Mouse (Mus musculus): Measurements from ENCODE around the gene Olfr1195. TPM values are rescaled to one million over a fixed set of nuclear protein-coding genes. Genes with fewer than 3 reads are reported as not detected.

Olfr1195 gene
- polyA plus RNA-seq (2021; fragmentation: Nextera tagmentation) = not detected in 2 replicates
- long read RNA-seq, experiment 1 = 0 reads
- long read RNA-seq, experiment 2 = 0 reads

GRCm38 (mm10) chr2:88689087-88689486 is at the start of gene Olfr1195:
Olfr1195 (minus strand) TSS chr2:88689187.

GRCm38 (mm10) chr2:88732266-88732665 is 43.3 kb upstream of the Olfr1195 start, which contains the start of gene Olfr1197:
Olfr1197 (minus strand) TSS chr2:88732366.

GRCm38 (mm10) chr2:88704497-88704896 is 15.5 kb upstream of the Olfr1195 start, which contains the start of gene Olfr1196:
Olfr1196 (minus strand) TSS chr2:88704597.

GRCm38 (mm10) chr2:88675328-88675727 is 13.7 kb downstream of the Olfr1195 start, which contains the start of gene Olfr1193:
Olfr1193 (plus strand) TSS chr2:88675628.

GRCm38 (mm10) chr2:88648209-88648608 is 40.8 kb downstream of the Olfr1195 start, which contains the start of gene Olfr1192-ps1:
Olfr1192-ps1 (plus strand) TSS chr2:88648509.

GRCm38 (mm10) chr2:88640242-88640641 is 48.7 kb downstream of the Olfr1195 start, which contains the start of gene Olfr1191-ps1:
Olfr1191-ps1 (plus strand) TSS chr2:88640542.

Other genes with a start within 250 kb of the Olfr1195 start
- gene Gm13757, start 240.1 kb downstream of the Olfr1195 start, polyA plus RNA-seq (2021; fragmentation: Nextera tagmentation) = not detected in 2 replicates
- gene Olfr1183, start 234.3 kb downstream of the Olfr1195 start, polyA plus RNA-seq (2021; fragmentation: Nextera tagmentation) = 0.01 TPM in 1 of 2 replicates, not detected in the other
- gene Olfr1184, start 205.6 kb downstream of the Olfr1195 start, polyA plus RNA-seq (2021; fragmentation: Nextera tagmentation) = not detected in 2 replicates
- not detected in 2 replicates for gene Olfr1185-ps1, start 195.9 kb downstream of the Olfr1195 start, polyA plus RNA-seq (2021; fragmentation: Nextera tagmentation)
- gene Olfr1186, start 170.6 kb downstream of the Olfr1195 start, polyA plus RNA-seq (2021; fragmentation: Nextera tagmentation) = not detected in 2 replicates
- not detected in 2 replicates for gene Olfr1188, start 132.3 kb downstream of the Olfr1195 start, polyA plus RNA-seq (2021; fragmentation: Nextera tagmentation)
- gene Olfr1189, start 102.7 kb downstream of the Olfr1195 start, polyA plus RNA-seq (2021; fragmentation: Nextera tagmentation) = not detected in 2 replicates
- gene Olfr1191-ps1, start 48.6 kb downstream of the Olfr1195 start, polyA plus RNA-seq (2021; fragmentation: Nextera tagmentation) = not detected in 2 replicates
- gene Olfr1192-ps1, start 40.7 kb downstream of the Olfr1195 start, polyA plus RNA-seq (2021; fragmentation: Nextera tagmentation) = not detected in 2 replicates
- gene Olfr1193, start 13.6 kb downstream of the Olfr1195 start, polyA plus RNA-seq (2021; fragmentation: Nextera tagmentation) = not detected in 2 replicates
- not detected in 2 replicates for gene Olfr1196, start 15.4 kb upstream of the Olfr1195 start, polyA plus RNA-seq (2021; fragmentation: Nextera tagmentation)
- not detected in 2 replicates for gene Olfr1197, start 43.2 kb upstream of the Olfr1195 start, polyA plus RNA-seq (2021; fragmentation: Nextera tagmentation)
- gene Olfr1198, start 62.2 kb upstream of the Olfr1195 start, polyA plus RNA-seq (2021; fragmentation: Nextera tagmentation) = not detected in 2 replicates
- not detected in 2 replicates for gene Olfr1199, start 71.3 kb upstream of the Olfr1195 start, polyA plus RNA-seq (2021; fragmentation: Nextera tagmentation)
- 0.04 TPM in 1 of 2 replicates, not detected in the other for gene Olfr1200, start 81.3 kb upstream of the Olfr1195 start, polyA plus RNA-seq (2021; fragmentation: Nextera tagmentation)
- gene Olfr1201, start 103.8 kb upstream of the Olfr1195 start, polyA plus RNA-seq (2021; fragmentation: Nextera tagmentation) = not detected in 2 replicates
- not detected in 2 replicates for gene Olfr1202, start 125.3 kb upstream of the Olfr1195 start, polyA plus RNA-seq (2021; fragmentation: Nextera tagmentation)
- not detected in 2 replicates for gene Olfr1205, start 140.6 kb upstream of the Olfr1195 start, polyA plus RNA-seq (2021; fragmentation: Nextera tagmentation)
- gene Olfr1204, start 160.1 kb upstream of the Olfr1195 start, polyA plus RNA-seq (2021; fragmentation: Nextera tagmentation) = not detected in 2 replicates
- gene Olfr1206, start 174.0 kb upstream of the Olfr1195 start, polyA plus RNA-seq (2021; fragmentation: Nextera tagmentation) = not detected in 2 replicates
- not detected in 2 replicates for gene Olfr1208, start 213.1 kb upstream of the Olfr1195 start, polyA plus RNA-seq (2021; fragmentation: Nextera tagmentation)
- gene Olfr1209, start 226.0 kb upstream of the Olfr1195 start, polyA plus RNA-seq (2021; fragmentation: Nextera tagmentation) = not detected in 2 replicates
- not detected in 2 replicates for gene Olfr1211, start 248.9 kb upstream of the Olfr1195 start, polyA plus RNA-seq (2021; fragmentation: Nextera tagmentation)